Mouse (Mus musculus): ENCODE measurements around the gene Zbtb20.

- TF ChIP-seq POLR2A (IDR thresholded peaks at IDR 0.05; ENCODE audit: control insufficient read depth, low read depth, low read length) (no peak), CTCF (IDR thresholded peaks at IDR 0.05; ENCODE audit: control insufficient read depth, insufficient read depth, insufficient replicate concordance, low read depth, low read length) (no peak)
These were observed 658.4 kb downstream of the Zbtb20 start for GRCm38 (mm10) chr16:43534103-43534502.
